Mouse (Mus musculus): ENCODE data around the gene Cfap97d2. TPM values are rescaled to one million over a fixed set of nuclear protein-coding genes. Genes with fewer than 3 reads are reported as not detected.

Gene Cfap97d2
- polyA plus RNA-seq (2012; rRNA removed): 0.56 and 1.3 TPM in 2 replicates

GRCm38 (mm10) chr8:13705668-13706067, at the start of gene Cfap97d2:
Gene Cfap97d2, plus strand, starts transcription at chr8:13705889.

GRCm38 (mm10) chr8:13677413-13677883, 28.2 kb upstream of the Cfap97d2 start, which contains the start of gene Rasa3:
Gene Rasa3, minus strand, starts transcription at chr8:13677603.

GRCm38 (mm10) chr8:13756982-13757804, 51.5 kb downstream of the Cfap97d2 start, which contains the start of gene Cdc16:
Gene Cdc16, plus strand, starts transcription at chr8:13757676.

GRCm38 (mm10) chr8:13785250-13785763, 79.6 kb downstream of the Cfap97d2 start, which contains the start of gene Upf3a:
Gene Upf3a, plus strand, starts transcription at chr8:13785615.

Other genes with a start within 250 kb of the Cfap97d2 start
- 1,061 and 1,187 TPM in 2 replicates for gene Gas6, start 211.4 kb upstream of the Cfap97d2 start, polyA plus RNA-seq (2012; rRNA removed)
- gene 1700029H14Rik, start 143.4 kb upstream of the Cfap97d2 start, polyA plus RNA-seq (2012; rRNA removed): not detected in 2 replicates
- gene Rasa3, start 28.3 kb upstream of the Cfap97d2 start, polyA plus RNA-seq (2012; rRNA removed): 34.2 and 35.6 TPM in 2 replicates
- gene Cdc16, start 51.8 kb downstream of the Cfap97d2 start, polyA plus RNA-seq (2012; rRNA removed): 64.8 and 70.8 TPM in 2 replicates
- 10.5 and 11.4 TPM in 2 replicates for gene Upf3a, start 79.7 kb downstream of the Cfap97d2 start, polyA plus RNA-seq (2012; rRNA removed)
- gene AF366264, start 132.5 kb downstream of the Cfap97d2 start, polyA plus RNA-seq (2012; rRNA removed): not detected in 2 replicates
- gene Champ1, start 163.8 kb downstream of the Cfap97d2 start, polyA plus RNA-seq (2012; rRNA removed): 11.5 and 15.3 TPM in 2 replicates
- gene Coprs, start 184.4 kb downstream of the Cfap97d2 start, polyA plus RNA-seq (2012; rRNA removed): 18.5 and 20.7 TPM in 2 replicates

Measured in ovary, adult 2 months (tissue).